Mouse (Mus musculus) hematopoietic multipotent progenitor cell, adult 10-12 weeks (in vitro differentiated cells): ENCODE results near the gene Phf24. TPM values are rescaled to one million over a fixed set of nuclear protein-coding genes. Genes with fewer than 3 reads are reported as not detected.

ENCODE experiments used
- polyA plus RNA-seq: library from polyadenylated mRNA; stranded (reverse); fragments of >175 nt; gene quantifications from 2 replicates; pipeline ENCODE4 v1.2.3, GENCODE M21; 2012; ENCODE audit warnings: low replicate concordance

Gene Phf24
- 0.22 and 0.40 TPM in 2 replicates for polyA plus RNA-seq

GRCm38 (mm10) chr4:42916617-42917401 lies at the start of gene Phf24:
Gene Phf24, plus strand, starts transcription at chr4:42916660.

GRCm38 (mm10) chr4:42874134-42874533 lies 42.3 kb upstream of the Phf24 start, which contains the start of gene Fam205c:
Gene Fam205c, minus strand, starts transcription at chr4:42874234.

DNA sequence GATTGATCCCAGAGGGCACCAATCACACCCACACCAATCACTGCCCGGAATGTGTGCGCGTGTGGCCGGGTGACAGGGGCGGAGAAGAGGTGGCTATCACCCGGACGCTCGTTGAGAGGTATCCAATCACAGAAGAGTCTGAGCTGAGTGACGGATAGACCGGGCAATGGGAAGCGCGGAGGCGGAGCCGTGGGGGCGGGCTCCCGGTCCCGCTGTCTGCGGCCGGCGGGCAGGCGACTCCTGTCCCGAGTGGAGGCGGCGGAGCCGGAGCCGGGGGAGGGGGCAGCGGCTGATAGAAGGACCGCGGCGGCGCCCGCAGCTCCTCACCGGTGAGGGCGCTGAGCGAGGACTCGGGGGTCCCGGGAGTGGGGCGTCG lies 33.2 kb downstream of the Phf24 start, which contains the start of gene Dnajb5:
Dnajb5 (plus strand) TSS at position 139 of the 376 bp plus-strand sequence.

GRCm38 (mm10) chr4:42969304-42969703 lies 52.8 kb downstream of the Phf24 start, which contains the start of gene 1700022I11Rik:
Gene 1700022I11Rik, plus strand, starts transcription at chr4:42969604.

Other genes with a start within 250 kb of the Phf24 start
- gene 4930578G10Rik, start 181.1 kb upstream of the Phf24 start, polyA plus RNA-seq = not detected in 2 replicates
- gene Ccl19, start 160.1 kb upstream of the Phf24 start, polyA plus RNA-seq = 0.25 TPM in 1 of 2 replicates, not detected in the other
- gene Ccl21a, start 142.7 kb upstream of the Phf24 start, polyA plus RNA-seq = 1.2 and 4.8 TPM in 2 replicates
- gene Fam205a1, start 62.8 kb upstream of the Phf24 start, polyA plus RNA-seq = not detected in 2 replicates
- not detected in 2 replicates for gene Gm12394, start 59.9 kb upstream of the Phf24 start, polyA plus RNA-seq
- gene Fam205c, start 42.4 kb upstream of the Phf24 start, polyA plus RNA-seq = not detected in 2 replicates
- 20.2 and 20.9 TPM in 2 replicates for gene Dnajb5, start 33.2 kb downstream of the Phf24 start, polyA plus RNA-seq
- gene 1700022I11Rik, start 52.9 kb downstream of the Phf24 start, polyA plus RNA-seq = not detected in 2 replicates
- 107 and 248 TPM in 2 replicates for gene Vcp, start 83.8 kb downstream of the Phf24 start, polyA plus RNA-seq
- 3.3 and 9.9 TPM in 2 replicates for gene Fancg, start 93.8 kb downstream of the Phf24 start, polyA plus RNA-seq
- gene Pigo, start 109.2 kb downstream of the Phf24 start, polyA plus RNA-seq = 20.3 and 26.7 TPM in 2 replicates
- 47.0 and 65.0 TPM in 2 replicates for gene Stoml2, start 115.0 kb downstream of the Phf24 start, polyA plus RNA-seq
- gene Fam214b, start 129.6 kb downstream of the Phf24 start, polyA plus RNA-seq = 56.0 and 64.9 TPM in 2 replicates
- gene Unc13b, start 142.3 kb downstream of the Phf24 start, polyA plus RNA-seq = 0.09 and 0.74 TPM in 2 replicates